Mouse (Mus musculus): Measurements from ENCODE around the gene AC141477.1.

DNA sequence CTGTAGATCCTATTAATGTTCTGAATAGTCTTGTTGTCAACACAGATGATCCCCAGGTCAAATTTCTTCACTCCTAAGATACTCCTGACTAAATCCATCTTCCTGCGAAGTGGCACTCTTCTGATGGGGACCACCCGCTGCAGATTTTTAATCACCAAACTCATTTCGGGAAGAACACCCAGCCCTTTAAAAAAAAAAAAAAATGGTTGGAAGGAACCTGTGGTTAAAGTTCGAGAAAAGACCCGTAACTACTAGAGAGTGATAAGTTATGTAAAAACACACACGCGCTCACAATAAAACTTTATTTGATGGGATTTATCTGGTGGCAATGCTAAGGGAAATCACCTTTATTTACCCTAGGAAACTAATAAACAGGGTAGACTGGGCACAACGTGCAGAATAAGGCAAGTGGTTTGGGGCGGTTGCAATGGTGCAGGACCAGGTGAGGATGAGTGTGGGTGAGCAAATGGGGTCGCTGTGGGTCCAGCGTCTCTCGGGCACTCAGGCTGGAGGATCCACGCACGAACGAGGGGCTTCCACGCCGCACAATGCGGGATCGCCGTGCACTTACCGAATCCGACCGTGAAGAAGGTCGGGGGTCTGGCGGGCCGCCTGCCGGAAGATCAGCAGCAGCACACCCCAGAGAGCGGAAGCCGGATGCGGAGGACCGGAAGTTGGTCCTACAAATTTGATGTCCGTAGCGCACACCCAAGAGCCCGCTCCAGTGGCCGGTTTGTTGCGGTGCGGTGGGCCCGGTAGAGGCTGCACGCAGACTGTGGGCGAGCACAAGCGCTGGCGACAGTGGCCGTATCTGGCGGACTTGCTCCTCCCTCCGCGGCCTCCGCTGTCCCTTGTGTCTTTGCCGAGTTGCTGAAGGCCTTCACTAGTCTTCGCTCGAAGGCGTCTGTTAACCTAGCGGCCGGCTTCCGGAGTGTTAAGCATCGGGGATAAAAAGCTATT is 28.2 kb upstream of the AC141477.1 start, which contains the start of the genes Mcm3ap and Ybey:
- no peak for TF ChIP-seq ZC3H11A (IDR thresholded peaks at IDR 0.05; ENCODE audit: borderline replicate concordance, low read depth, low read length)
- TF ChIP-seq HCFC1 (IDR thresholded peaks at IDR 0.05; ENCODE audit: borderline replicate concordance, insufficient read depth, low read length): peak; percentile 81; the same call in 1 of the 2 replicates
- TF ChIP-seq ZNF384 (IDR thresholded peaks at IDR 0.05; ENCODE audit: low read depth, low read length): peak; percentile 65

Data from ES-E14 (cell line).